Mouse (Mus musculus) intestine, embryonic 15.5 days (tissue): Measurements from ENCODE around the gene 1700024P04Rik. TPM values are rescaled to one million over a fixed set of nuclear protein-coding genes. Genes with fewer than 3 reads are reported as not detected.
"Not testable (repeated sequence)": the region's sequence is repeated elsewhere in the genome, so short reads cannot be mapped to it uniquely, and the experiment has no call there.

Source experiments
- ATAC-seq: fragments of 200-750 bp; cut with Nextera tagmentation; 2 replicates; pipeline ENCODE4 v1.8.0; 2017; ENCODE audit warnings: moderate TSS enrichment, moderate library complexity
- H3K27ac ChIP-seq: fragments of 300-500 bp; sonication (generic); 2 replicates; pipeline ENCODE4 v1.5.1; 2015; ENCODE audit warnings: mild to moderate bottlenecking, inconsistent platforms
- H3K27me3 ChIP-seq: fragments of 300-500 bp; sonication (generic); replicated peaks from 2 replicates; pipeline ENCODE4 v1.6.1; 2015; ENCODE audit warnings: inconsistent platforms
- H3K36me3 ChIP-seq: fragments of 300-500 bp; sonication (generic); 2 replicates; pipeline ENCODE4 v1.6.1; 2015; ENCODE audit warnings: inconsistent platforms
- H3K4me1 ChIP-seq: fragments of 300-500 bp; sonication (generic); replicated peaks from 2 replicates; pipeline ENCODE4 v1.6.1; 2015; ENCODE audit warnings: inconsistent platforms
- H3K4me2 ChIP-seq: fragments of 300-500 bp; sonication (generic); replicated peaks from 2 replicates; pipeline ENCODE4 v1.6.1; 2015; ENCODE audit warnings: mild to moderate bottlenecking, inconsistent platforms
- H3K4me3 ChIP-seq: fragments of 300-500 bp; sonication (generic); replicated peaks from 2 replicates; pipeline ENCODE4 v1.5.1; 2015; ENCODE audit warnings: inconsistent platforms
- H3K9ac ChIP-seq: fragments of 300-500 bp; sonication (generic); 2 replicates; pipeline ENCODE4 v1.6.1; 2015; ENCODE audit warnings: inconsistent platforms
- H3K9me3 ChIP-seq: fragments of 300-500 bp; sonication (generic); 2 replicates; pipeline ENCODE4 v1.6.1; 2016; ENCODE audit warnings: inconsistent platforms
- WGBS: fragments of 180-500 bp; shearing (Covaris S2); methylation state at CpG from one replicate; pipeline ENCODE4 v1.1.7; 2015; 5-methylcytosine and 5-hydroxymethylcytosine counted together
- polyA plus RNA-seq: library from polyadenylated mRNA; unstranded; fragments of >200 nt; fragmentation: Nextera tagmentation; extraction: Ambion mirVana; gene quantifications from 2 replicates; pipeline ENCODE4 v1.2.1, GENCODE M21; 2015

Gene 1700024P04Rik
- polyA plus RNA-seq, 1 experiment from 2014 or later: not detected

DNA sequence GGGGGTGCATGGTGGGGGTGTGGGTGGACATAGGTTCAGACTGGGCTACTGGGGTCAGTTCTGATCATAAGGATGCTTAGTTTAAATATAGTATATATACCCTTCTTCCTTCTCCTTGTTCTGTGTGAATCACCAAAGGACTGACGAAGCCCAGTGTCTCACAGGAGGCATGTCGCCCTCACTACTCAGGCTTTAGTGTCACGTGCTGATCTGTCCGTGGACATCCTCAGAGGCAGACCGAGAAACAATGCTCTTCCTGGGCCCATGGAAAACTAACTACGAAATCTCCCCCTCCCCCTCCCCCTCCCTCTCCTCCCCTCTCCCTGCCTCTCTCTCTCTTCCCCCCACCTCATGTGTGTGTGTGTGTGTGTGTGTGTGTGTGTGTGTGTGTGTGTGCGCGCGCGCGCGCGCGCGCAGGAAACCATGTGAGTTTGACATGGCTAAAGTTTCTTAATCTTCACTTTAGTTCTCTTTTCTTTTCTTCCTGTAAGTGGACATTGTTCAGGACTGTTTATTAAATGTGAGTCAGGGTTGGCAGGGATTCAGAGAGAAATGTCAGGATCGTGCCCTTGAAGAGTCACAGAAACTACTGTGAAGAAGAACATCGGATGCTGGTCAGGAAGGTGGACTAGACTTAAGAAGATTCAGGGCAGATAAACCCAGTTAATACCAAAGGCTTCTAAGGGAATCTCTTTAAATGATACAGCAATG is 22.2 kb upstream of the 1700024P04Rik start:
- H3K4me1 ChIP-seq: peaks cover 3% of the 10 kb centered on the region; the same call in 1 of the 2 replicates
- H3K4me2 ChIP-seq: peak overlapping the region; percentile 11; the same call in 1 of the 2 replicates
- H3K9me3 ChIP-seq: 0 out of 2 replicates have a peak, but pooled peaks cover 6% of the 10 kb centered on the region
- WGBS: 38% methylated on average over 17 of the region's 17 CpGs
- no peak overlapping the region for H3K9ac ChIP-seq
- no peak overlapping the region for H3K27ac ChIP-seq
- H3K4me3 ChIP-seq: no peak overlapping the region
- no peak for ATAC-seq
- H3K27me3 ChIP-seq: no peaks in the 10 kb centered on the region
- no peaks in the 10 kb centered on the region for H3K36me3 ChIP-seq

GRCm38 (mm10) chr13:99001652-99002051 is 17.3 kb upstream of the 1700024P04Rik start:
- not testable (repeated sequence) for H3K27me3 ChIP-seq, H3K36me3 ChIP-seq, H3K9ac ChIP-seq, H3K27ac ChIP-seq, H3K4me3 ChIP-seq, ATAC-seq, H3K9me3 ChIP-seq, H3K4me2 ChIP-seq, H3K4me1 ChIP-seq
- WGBS: 92% methylated on average over 2 of the region's 2 CpGs

DNA sequence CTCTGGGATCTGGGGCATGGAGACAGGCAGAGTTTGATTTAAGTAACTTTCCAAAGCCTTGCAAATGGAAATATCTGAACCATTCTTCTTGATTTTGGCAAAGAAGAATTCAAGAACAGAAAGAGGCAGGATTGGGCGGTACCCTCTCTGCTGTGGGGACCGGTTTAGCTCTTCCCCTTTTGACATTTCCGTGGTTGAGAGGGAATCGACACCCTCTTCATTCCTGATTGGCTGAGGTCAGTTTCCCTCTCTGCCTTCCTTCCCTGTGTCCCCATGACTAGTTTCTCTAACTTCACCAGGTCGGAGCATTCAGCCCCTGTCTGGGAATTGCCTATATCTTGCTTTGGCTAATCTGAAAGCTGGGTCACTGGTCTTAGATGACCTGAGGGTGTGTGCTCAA is 12.7 kb upstream of the 1700024P04Rik start:
- no peak for ATAC-seq
- H3K4me2 ChIP-seq: no peak overlapping the region
- 56% methylated on average over 5 of the region's 5 CpGs for WGBS

GRCm38 (mm10) chr13:98977070-98977785 is 7.1 kb downstream of the 1700024P04Rik start:
- no peak overlapping the region for H3K4me2 ChIP-seq
- no peaks in the 10 kb centered on the region for H3K27me3 ChIP-seq
- H3K4me3 ChIP-seq: no peak overlapping the region
- WGBS: 81% methylated on average over 4 of the region's 4 CpGs
- H3K27ac ChIP-seq: no peak overlapping the region
- peak; percentile 59; the same call in 1 of the 2 replicates for ATAC-seq
- no peaks in the 10 kb centered on the region for H3K36me3 ChIP-seq
- no peaks in the 10 kb centered on the region for H3K9me3 ChIP-seq
- no peak overlapping the region for H3K9ac ChIP-seq
- no peaks in the 10 kb centered on the region for H3K4me1 ChIP-seq

More for the DNA sequence above, 12.7 kb upstream of the 1700024P04Rik start:
- no peak overlapping the region for H3K4me3 ChIP-seq
- H3K27me3 ChIP-seq: no peaks in the 10 kb centered on the region
- H3K36me3 ChIP-seq: no peaks in the 10 kb centered on the region
- no peak overlapping the region for H3K27ac ChIP-seq
- H3K9me3 ChIP-seq: no peaks in the 10 kb centered on the region
- H3K9ac ChIP-seq: no peak overlapping the region
- no peaks in the 10 kb centered on the region for H3K4me1 ChIP-seq

- not testable (repeated sequence) for H3K4me3 ChIP-seq, H3K4me1 ChIP-seq, H3K9ac ChIP-seq, H3K4me2 ChIP-seq, H3K27ac ChIP-seq, H3K36me3 ChIP-seq, H3K9me3 ChIP-seq, H3K27me3 ChIP-seq
- 60% methylated on average over 3 of the region's 3 CpGs for WGBS
- 0 out of 2 replicates have a peak, but pooled peaks have one; percentile 7 for ATAC-seq
Measured at GRCm38 (mm10) chr13:98976022-98976421, 8.3 kb downstream of the 1700024P04Rik start.

DNA sequence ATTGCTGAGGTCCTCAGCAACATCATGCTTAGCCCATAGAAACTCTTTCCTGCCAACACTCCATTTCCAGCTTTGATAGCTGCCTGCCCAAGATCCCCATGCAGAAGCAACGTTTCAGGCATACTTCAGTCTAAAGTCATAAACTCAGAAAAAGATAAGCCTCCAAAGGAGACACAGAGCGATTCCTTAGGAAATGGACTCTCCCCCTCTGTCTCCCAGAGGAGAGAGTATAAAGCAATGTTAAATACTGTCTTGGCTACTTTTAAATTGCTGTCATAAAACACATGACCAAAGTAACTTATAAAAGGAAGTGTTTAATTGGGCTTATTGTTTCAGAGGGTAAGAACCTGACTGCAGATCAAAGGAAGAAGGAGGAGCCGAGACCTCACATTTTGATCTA is 12.3 kb downstream of the 1700024P04Rik start:
- Histone ChIP-seq H3K4me2 (no peak overlapping the region), H3K9ac (no peak overlapping the region), H3K4me1 (0 out of 2 replicates have a peak, but pooled peaks cover 8% of the 10 kb centered on the region), H3K27me3 (no peaks in the 10 kb centered on the region), H3K4me3 (no peak overlapping the region), H3K36me3 (no peaks in the 10 kb centered on the region), H3K9me3 (no peaks in the 10 kb centered on the region), H3K27ac (no peak overlapping the region)
- WGBS: 58% methylated on average over 3 of the region's 3 CpGs
- ATAC-seq: peak; percentile 61

DNA sequence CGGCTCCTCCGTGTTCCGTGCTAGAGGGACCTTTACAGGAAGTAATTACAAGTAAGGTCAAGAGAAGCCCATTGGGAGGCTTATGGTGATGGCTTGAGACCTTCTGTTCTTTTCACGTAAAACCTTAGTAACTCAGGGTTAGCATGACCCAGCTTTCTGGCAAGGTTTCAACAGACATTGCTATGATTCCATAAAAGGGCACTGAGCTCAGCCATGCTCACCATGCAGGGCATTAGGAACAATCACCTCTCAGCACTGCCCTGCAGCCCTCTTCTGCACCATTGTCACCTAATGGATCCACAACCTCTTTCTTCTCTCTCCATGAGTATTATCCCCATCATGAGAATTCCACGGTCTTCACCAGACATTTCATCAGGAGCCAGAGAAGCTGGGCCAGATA is 12.7 kb downstream of the 1700024P04Rik start:
- peak; percentile 36; the same call in 1 of the 2 replicates for ATAC-seq
- Histone ChIP-seq H3K9me3 (no peaks in the 10 kb centered on the region), H3K4me3 (no peak overlapping the region), H3K4me2 (no peak overlapping the region), H3K4me1 (0 out of 2 replicates have a peak, but pooled peaks cover 8% of the 10 kb centered on the region), H3K27me3 (no peaks in the 10 kb centered on the region), H3K27ac (no peak overlapping the region), H3K9ac (no peak overlapping the region), H3K36me3 (no peaks in the 10 kb centered on the region)
- WGBS: 52% methylated on average over 5 of the region's 5 CpGs

DNA sequence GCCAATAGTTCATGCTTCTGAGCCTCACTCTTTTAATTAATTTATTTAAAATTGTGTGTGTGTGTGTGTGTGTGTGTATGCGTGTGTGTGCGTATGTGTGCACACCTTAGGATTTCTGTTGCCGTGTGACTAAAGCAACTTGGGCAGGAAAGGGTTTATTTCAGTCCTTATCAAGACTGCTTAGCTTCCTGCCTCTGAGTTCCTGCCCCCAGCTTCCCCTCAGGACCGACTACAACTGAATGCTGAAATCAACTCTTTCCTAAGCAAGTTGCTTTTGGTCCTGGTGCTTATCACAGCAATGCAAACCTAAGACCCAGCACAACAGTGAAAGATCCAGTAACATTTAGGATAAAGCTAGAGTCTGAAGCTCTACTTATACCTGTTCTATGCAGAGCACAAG is 15.8 kb downstream of the 1700024P04Rik start:
- Histone ChIP-seq H3K9me3 (no peaks in the 10 kb centered on the region), H3K4me2 (no peak overlapping the region), H3K9ac (no peak overlapping the region), H3K36me3 (no peaks in the 10 kb centered on the region), H3K4me3 (no peak overlapping the region), H3K27me3 (no peaks in the 10 kb centered on the region), H3K27ac (no peak overlapping the region), H3K4me1 (0 out of 2 replicates have a peak, but pooled peaks cover 8% of the 10 kb centered on the region)
- 70% methylated on average over 4 of the region's 4 CpGs for WGBS
- ATAC-seq: no peak

GRCm38 (mm10) chr13:98967942-98968341 is 16.4 kb downstream of the 1700024P04Rik start:
- Histone ChIP-seq H3K4me1 (0 out of 2 replicates have a peak, but pooled peaks cover 8% of the 10 kb centered on the region), H3K36me3 (no peaks in the 10 kb centered on the region), H3K4me3 (no peak overlapping the region), H3K27me3 (no peaks in the 10 kb centered on the region), H3K9ac (no peak overlapping the region), H3K9me3 (no peaks in the 10 kb centered on the region), H3K27ac (no peak overlapping the region), H3K4me2 (no peak overlapping the region)
- ATAC-seq: no peak
- 80% methylated on average over 6 of the region's 6 CpGs for WGBS

GRCm38 (mm10) chr13:98966583-98966982 is 17.8 kb downstream of the 1700024P04Rik start:
- Histone ChIP-seq H3K36me3 (no peaks in the 10 kb centered on the region), H3K27me3 (no peaks in the 10 kb centered on the region), H3K9me3 (no peaks in the 10 kb centered on the region), H3K4me1 (0 out of 2 replicates have a peak, but pooled peaks cover 4% of the 10 kb centered on the region), H3K4me3 (no peak overlapping the region), H3K27ac (no peak overlapping the region), H3K9ac (no peak overlapping the region), H3K4me2 (no peak overlapping the region)
- 86% methylated on average over 5 of the region's 5 CpGs for WGBS
- no peak for ATAC-seq

- Histone ChIP-seq H3K27me3 (no peaks in the 10 kb centered on the region), H3K4me3 (no peak overlapping the region), H3K27ac (no peak overlapping the region), H3K9ac (no peak overlapping the region), H3K9me3 (no peaks in the 10 kb centered on the region), H3K4me2 (no peak overlapping the region), H3K36me3 (no peaks in the 10 kb centered on the region), H3K4me1 (no peaks in the 10 kb centered on the region)
- no peak for ATAC-seq
- WGBS: 92% methylated on average over 1 of the region's 1 CpGs
Measured at GRCm38 (mm10) chr13:98963612-98964011, 20.8 kb downstream of the 1700024P04Rik start.

DNA sequence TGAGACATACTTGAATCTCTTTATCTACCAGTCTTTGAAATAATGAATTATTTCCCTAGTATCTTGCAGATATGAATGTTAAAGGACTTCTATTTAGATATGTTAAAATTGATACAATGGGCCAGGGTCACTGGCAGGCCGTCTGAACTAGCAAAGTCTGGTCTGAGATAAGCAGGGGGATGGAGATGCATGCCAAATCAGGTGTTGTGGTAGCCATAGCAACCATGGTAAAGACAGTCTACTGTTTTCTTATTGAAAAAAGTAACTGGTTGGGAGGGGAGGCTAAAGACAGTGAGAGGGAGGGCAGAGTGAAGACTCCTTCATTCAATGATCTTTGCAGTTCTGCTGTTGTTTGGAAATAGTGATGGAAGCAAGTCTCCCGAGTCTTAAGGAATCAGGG is 26.2 kb downstream of the 1700024P04Rik start:
- Histone ChIP-seq H3K4me3 (no peak overlapping the region), H3K27me3 (no peaks in the 10 kb centered on the region), H3K9me3 (no peaks in the 10 kb centered on the region), H3K4me2 (no peak overlapping the region), H3K36me3 (no peaks in the 10 kb centered on the region), H3K9ac (no peak overlapping the region), H3K27ac (no peak overlapping the region), H3K4me1 (peaks cover 4% of the 10 kb centered on the region; the same call in 1 of the 2 replicates)
- 51% methylated on average over 2 of the region's 2 CpGs for WGBS
- ATAC-seq: no peak
